Mouse (Mus musculus) central nervous system, embryonic 18 days (tissue): ENCODE data around the gene A3galt2. TPM values are rescaled to one million over a fixed set of nuclear protein-coding genes. Genes with fewer than 3 reads are reported as not detected.

Experiments used
- polyA plus RNA-seq: library from polyadenylated mRNA; depleted of rRNA; stranded (reverse); fragments of >200 nt; gene quantifications from 2 replicates; pipeline ENCODE4 v1.2.3, GENCODE M21; 2012; rRNA removed

The A3galt2 gene
- polyA plus RNA-seq: 2.4 and 3.2 TPM in 2 replicates

GRCm38 (mm10) chr4:128755064-128755463, at the start of gene A3galt2:
Gene A3galt2, plus strand, starts transcription at chr4:128755364.

GRCm38 (mm10) chr4:128806043-128806826, 51.1 kb downstream of the A3galt2 start, which contains the start of gene Zfp362:
Gene Zfp362, minus strand, starts transcription at chr4:128806045.

Other genes starting within 250 kb of the A3galt2 start
- 4.6 and 4.7 TPM in 2 replicates for gene Zscan20, start 145.3 kb upstream of the A3galt2 start, polyA plus RNA-seq
- 1.4 and 1.5 TPM in 2 replicates for gene Tlr12, start 136.7 kb upstream of the A3galt2 start, polyA plus RNA-seq
- 94.2 and 105 TPM in 2 replicates for gene Phc2, start 100.7 kb upstream of the A3galt2 start, polyA plus RNA-seq
- 34.1 and 49.2 TPM in 2 replicates for gene Zfp362, start 50.7 kb downstream of the A3galt2 start, polyA plus RNA-seq
- gene Trim62, start 128.2 kb downstream of the A3galt2 start, polyA plus RNA-seq: 16.8 and 20.8 TPM in 2 replicates
- gene Azin2, start 207.1 kb downstream of the A3galt2 start, polyA plus RNA-seq: 14.8 and 16.7 TPM in 2 replicates
- gene Ak2, start 236.6 kb downstream of the A3galt2 start, polyA plus RNA-seq: 56.6 and 59.4 TPM in 2 replicates